Mouse (Mus musculus): Measurements from ENCODE around the gene Zfp212. TPM values are rescaled to one million over a fixed set of nuclear protein-coding genes. Genes with fewer than 3 reads are reported as not detected.

The Zfp212 gene
- polyA plus RNA-seq, 1 experiment: 9.6 TPM

- H3K4me3 ChIP-seq (ENCODE audit: insufficient read depth, low read length): no peak overlapping the region
- no peaks in the 10 kb centered on the region for H3K4me1 ChIP-seq (ENCODE audit: control insufficient read depth, insufficient read depth, low read length)
- H3K27ac ChIP-seq (ENCODE audit: insufficient read depth, low read depth, low read length): no peak overlapping the region
- TF ChIP-seq CTCF (IDR thresholded peaks at IDR 0.05; ENCODE audit: low read depth, low read length) (no peak), POLR2A (IDR thresholded peaks at IDR 0.05; ENCODE audit: borderline replicate concordance, low read depth, low read length) (no peak)
Measured at GRCm38 (mm10) chr6:47899416-47899815, 20.9 kb upstream of the Zfp212 start.

GRCm38 (mm10) chr6:47903587-47903986, 16.7 kb upstream of the Zfp212 start:
- Histone ChIP-seq H3K27ac (ENCODE audit: insufficient read depth, low read depth, low read length) (no peak overlapping the region), H3K4me1 (ENCODE audit: control insufficient read depth, insufficient read depth, low read length) (no peaks in the 10 kb centered on the region), H3K4me3 (ENCODE audit: insufficient read depth, low read length) (no peak overlapping the region)
- TF ChIP-seq CTCF (IDR thresholded peaks at IDR 0.05; ENCODE audit: low read depth, low read length) (no peak), POLR2A (IDR thresholded peaks at IDR 0.05; ENCODE audit: borderline replicate concordance, low read depth, low read length) (no peak)

GRCm38 (mm10) chr6:47904361-47904760, 15.9 kb upstream of the Zfp212 start:
- TF ChIP-seq CTCF (IDR thresholded peaks at IDR 0.05; ENCODE audit: low read depth, low read length) (no peak), POLR2A (IDR thresholded peaks at IDR 0.05; ENCODE audit: borderline replicate concordance, low read depth, low read length) (no peak)
- no peaks in the 10 kb centered on the region for H3K4me1 ChIP-seq (ENCODE audit: control insufficient read depth, insufficient read depth, low read length)

GRCm38 (mm10) chr6:47904917-47905695, 15.2 kb upstream of the Zfp212 start:
- Histone ChIP-seq H3K27ac (ENCODE audit: insufficient read depth, low read depth, low read length) (no peak overlapping the region), H3K4me3 (ENCODE audit: insufficient read depth, low read length) (no peak overlapping the region), H3K4me1 (ENCODE audit: control insufficient read depth, insufficient read depth, low read length) (no peaks in the 10 kb centered on the region)
- TF ChIP-seq POLR2A (IDR thresholded peaks at IDR 0.05; ENCODE audit: borderline replicate concordance, low read depth, low read length) (no peak), CTCF (IDR thresholded peaks at IDR 0.05; ENCODE audit: low read depth, low read length) (no peak)

More at GRCm38 (mm10) chr6:47904361-47904760, 15.9 kb upstream of the Zfp212 start:
- Histone ChIP-seq H3K27ac (ENCODE audit: insufficient read depth, low read depth, low read length) (no peak overlapping the region), H3K4me3 (ENCODE audit: insufficient read depth, low read length) (no peak overlapping the region)

- no peak for TF ChIP-seq POLR2A (IDR thresholded peaks at IDR 0.05; ENCODE audit: borderline replicate concordance, low read depth, low read length)
- no peak for TF ChIP-seq CTCF (IDR thresholded peaks at IDR 0.05; ENCODE audit: low read depth, low read length)
- Histone ChIP-seq H3K27ac (ENCODE audit: insufficient read depth, low read depth, low read length) (no peak overlapping the region), H3K4me1 (ENCODE audit: control insufficient read depth, insufficient read depth, low read length) (no peaks in the 10 kb centered on the region), H3K4me3 (ENCODE audit: insufficient read depth, low read length) (no peak overlapping the region)
Measured at GRCm38 (mm10) chr6:47906326-47906725, 13.9 kb upstream of the Zfp212 start.

- H3K27ac ChIP-seq (ENCODE audit: insufficient read depth, low read depth, low read length): no peak overlapping the region
- TF ChIP-seq CTCF (IDR thresholded peaks at IDR 0.05; ENCODE audit: low read depth, low read length): no peak
- no peak for TF ChIP-seq POLR2A (IDR thresholded peaks at IDR 0.05; ENCODE audit: borderline replicate concordance, low read depth, low read length)
- H3K4me3 ChIP-seq (ENCODE audit: insufficient read depth, low read length): no peak overlapping the region
Measured at GRCm38 (mm10) chr6:47909007-47909406, 11.3 kb upstream of the Zfp212 start.

GRCm38 (mm10) chr6:47911650-47912049, 8.6 kb upstream of the Zfp212 start:
- H3K4me1 ChIP-seq (ENCODE audit: control insufficient read depth, insufficient read depth, low read length): no peaks in the 10 kb centered on the region
- TF ChIP-seq POLR2A (IDR thresholded peaks at IDR 0.05; ENCODE audit: borderline replicate concordance, low read depth, low read length) (no peak), CTCF (IDR thresholded peaks at IDR 0.05; ENCODE audit: low read depth, low read length) (no peak)
- no peak overlapping the region for H3K4me3 ChIP-seq (ENCODE audit: insufficient read depth, low read length)
- no peak overlapping the region for H3K27ac ChIP-seq (ENCODE audit: insufficient read depth, low read depth, low read length)

More at GRCm38 (mm10) chr6:47909007-47909406, 11.3 kb upstream of the Zfp212 start:
- H3K4me1 ChIP-seq (ENCODE audit: control insufficient read depth, insufficient read depth, low read length): no peaks in the 10 kb centered on the region

GRCm38 (mm10) chr6:47912991-47913390, 7.3 kb upstream of the Zfp212 start:
- Histone ChIP-seq H3K27ac (ENCODE audit: insufficient read depth, low read depth, low read length) (no peak overlapping the region), H3K4me3 (ENCODE audit: insufficient read depth, low read length) (no peak overlapping the region), H3K4me1 (ENCODE audit: control insufficient read depth, insufficient read depth, low read length) (no peaks in the 10 kb centered on the region)
- TF ChIP-seq CTCF (IDR thresholded peaks at IDR 0.05; ENCODE audit: low read depth, low read length) (no peak), POLR2A (IDR thresholded peaks at IDR 0.05; ENCODE audit: borderline replicate concordance, low read depth, low read length) (no peak)

- Histone ChIP-seq H3K4me1 (ENCODE audit: control insufficient read depth, insufficient read depth, low read length) (peaks cover 4% of the 10 kb centered on the region; the same call in 1 of the 2 replicates), H3K4me3 (ENCODE audit: insufficient read depth, low read length) (no peak overlapping the region), H3K27ac (ENCODE audit: insufficient read depth, low read depth, low read length) (no peak overlapping the region)
- no peak for TF ChIP-seq POLR2A (IDR thresholded peaks at IDR 0.05; ENCODE audit: borderline replicate concordance, low read depth, low read length)
- TF ChIP-seq CTCF (IDR thresholded peaks at IDR 0.05; ENCODE audit: low read depth, low read length): no peak
Measured at GRCm38 (mm10) chr6:47917051-47917450, 3.2 kb upstream of the Zfp212 start.

GRCm38 (mm10) chr6:47918768-47919274, 1.5 kb upstream of the Zfp212 start:
- no peak overlapping the region for H3K27ac ChIP-seq (ENCODE audit: insufficient read depth, low read depth, low read length)
- TF ChIP-seq POLR2A (IDR thresholded peaks at IDR 0.05; ENCODE audit: borderline replicate concordance, low read depth, low read length) (no peak), CTCF (IDR thresholded peaks at IDR 0.05; ENCODE audit: low read depth, low read length) (no peak)
- no peak overlapping the region for H3K4me3 ChIP-seq (ENCODE audit: insufficient read depth, low read length)
- peaks cover 10% of the 10 kb centered on the region for H3K4me1 ChIP-seq (ENCODE audit: control insufficient read depth, insufficient read depth, low read length)

All from bone marrow macrophage, adult 2 months (primary cell).